Mouse (Mus musculus): ENCODE measurements around the gene Bloc1s3. TPM values are rescaled to one million over a fixed set of nuclear protein-coding genes. Genes with fewer than 3 reads are reported as not detected.

Gene Bloc1s3
- polyA plus RNA-seq, 1 experiment from 2014 or later, result 2.8 TPM

- H3K36me3 ChIP-seq (ENCODE audit: control insufficient read depth, insufficient read depth, low read length), result no peaks in the 10 kb centered on the region
- WGBS, result 75% methylated on average over 20 of the region's 20 CpGs
- no peaks in the 10 kb centered on the region for H3K9me3 ChIP-seq (ENCODE audit: control insufficient read depth, low read length)
- no peak overlapping the region for H3K27ac ChIP-seq (ENCODE audit: low read depth, low read length)
- peaks cover 7% of the 10 kb centered on the region for H3K27me3 ChIP-seq (ENCODE audit: control insufficient read depth, insufficient read depth, low read length)
- H3K4me2 ChIP-seq (ENCODE audit: low read depth, low read length), result no peak overlapping the region
- ATAC-seq (ENCODE audit: low read depth), result no peak
- H3K4me1 ChIP-seq (ENCODE audit: control insufficient read depth, insufficient read depth, low read length), result no peaks in the 10 kb centered on the region
- no peak overlapping the region for H3K4me3 ChIP-seq (ENCODE audit: low read depth, low read length)
- no peak overlapping the region for H3K9ac ChIP-seq (replicated peaks; ENCODE audit: low read depth, low read length)
Measured at GRCm38 (mm10) chr7:19495521-19496213, 12.5 kb downstream of the Bloc1s3 start.

GRCm38 (mm10) chr7:19494751-19495474 lies 13.3 kb downstream of the Bloc1s3 start:
- peaks cover 9% of the 10 kb centered on the region for H3K27me3 ChIP-seq (ENCODE audit: control insufficient read depth, insufficient read depth, low read length)
- WGBS, result 85% methylated on average over 25 of the region's 25 CpGs
- H3K9ac ChIP-seq (replicated peaks; ENCODE audit: low read depth, low read length), result no peak overlapping the region
- no peak overlapping the region for H3K27ac ChIP-seq (ENCODE audit: low read depth, low read length)
- no peaks in the 10 kb centered on the region for H3K36me3 ChIP-seq (ENCODE audit: control insufficient read depth, insufficient read depth, low read length)
- H3K4me2 ChIP-seq (ENCODE audit: low read depth, low read length), result no peak overlapping the region
- H3K4me3 ChIP-seq (ENCODE audit: low read depth, low read length), result no peak overlapping the region
- H3K9me3 ChIP-seq (ENCODE audit: control insufficient read depth, low read length), result no peaks in the 10 kb centered on the region
- no peaks in the 10 kb centered on the region for H3K4me1 ChIP-seq (ENCODE audit: control insufficient read depth, insufficient read depth, low read length)
- no peak for ATAC-seq (ENCODE audit: low read depth)

- peak overlapping the region; percentile 30; the same call in 1 of the 2 replicates for H3K4me2 ChIP-seq (ENCODE audit: low read depth, low read length)
- no peaks in the 10 kb centered on the region for H3K9me3 ChIP-seq (ENCODE audit: control insufficient read depth, low read length)
- H3K27ac ChIP-seq (ENCODE audit: low read depth, low read length), result no peak overlapping the region
- no peak for ATAC-seq (ENCODE audit: low read depth)
- no peaks in the 10 kb centered on the region for H3K4me1 ChIP-seq (ENCODE audit: control insufficient read depth, insufficient read depth, low read length)
- peaks cover 24% of the 10 kb centered on the region for H3K27me3 ChIP-seq (ENCODE audit: control insufficient read depth, insufficient read depth, low read length)
- WGBS, result 4% methylated on average over 24 of the region's 26 CpGs
- H3K4me3 ChIP-seq (ENCODE audit: low read depth, low read length), result no peak overlapping the region
- H3K9ac ChIP-seq (replicated peaks; ENCODE audit: low read depth, low read length), result no peak overlapping the region
- no peaks in the 10 kb centered on the region for H3K36me3 ChIP-seq (ENCODE audit: control insufficient read depth, insufficient read depth, low read length)
Measured at GRCm38 (mm10) chr7:19491731-19492130, 16.4 kb downstream of the Bloc1s3 start.

- H3K9me3 ChIP-seq (ENCODE audit: control insufficient read depth, low read length), result no peaks in the 10 kb centered on the region
- H3K4me2 ChIP-seq (ENCODE audit: low read depth, low read length), result peak overlapping the region; percentile 40
- H3K9ac ChIP-seq (replicated peaks; ENCODE audit: low read depth, low read length), result 0 out of 2 replicates have a peak overlapping the region, but pooled peaks have one; percentile 16
- H3K4me3 ChIP-seq (ENCODE audit: low read depth, low read length), result peak overlapping the region; percentile 18
- no peaks in the 10 kb centered on the region for H3K36me3 ChIP-seq (ENCODE audit: control insufficient read depth, insufficient read depth, low read length)
- WGBS, result 5% methylated on average over 31 of the region's 31 CpGs
- H3K27ac ChIP-seq (ENCODE audit: low read depth, low read length), result no peak overlapping the region
- H3K27me3 ChIP-seq (ENCODE audit: control insufficient read depth, insufficient read depth, low read length), result peaks cover 25% of the 10 kb centered on the region
- ATAC-seq (ENCODE audit: low read depth), result peak; percentile 85; the same call in 1 of the 2 replicates
- H3K4me1 ChIP-seq (ENCODE audit: control insufficient read depth, insufficient read depth, low read length), result no peaks in the 10 kb centered on the region
Measured at GRCm38 (mm10) chr7:19489525-19489924, 18.6 kb downstream of the Bloc1s3 start.

- no peak overlapping the region for H3K4me2 ChIP-seq (ENCODE audit: low read depth, low read length)
- no peak overlapping the region for H3K4me3 ChIP-seq (ENCODE audit: low read depth, low read length)
- WGBS, result 94% methylated on average over 7 of the region's 7 CpGs
- H3K9me3 ChIP-seq (ENCODE audit: control insufficient read depth, low read length), result no peaks in the 10 kb centered on the region
- H3K4me1 ChIP-seq (ENCODE audit: control insufficient read depth, insufficient read depth, low read length), result no peaks in the 10 kb centered on the region
- H3K36me3 ChIP-seq (ENCODE audit: control insufficient read depth, insufficient read depth, low read length), result no peaks in the 10 kb centered on the region
- no peak for ATAC-seq (ENCODE audit: low read depth)
- H3K27me3 ChIP-seq (ENCODE audit: control insufficient read depth, insufficient read depth, low read length), result peaks cover 25% of the 10 kb centered on the region
- H3K9ac ChIP-seq (replicated peaks; ENCODE audit: low read depth, low read length), result no peak overlapping the region
- no peak overlapping the region for H3K27ac ChIP-seq (ENCODE audit: low read depth, low read length)
Measured at GRCm38 (mm10) chr7:19486549-19486948, 21.6 kb downstream of the Bloc1s3 start.

- Histone ChIP-seq H3K4me1 (ENCODE audit: control insufficient read depth, insufficient read depth, low read length) (no peaks in the 10 kb centered on the region), H3K4me3 (ENCODE audit: low read depth, low read length) (no peak overlapping the region), H3K36me3 (ENCODE audit: control insufficient read depth, insufficient read depth, low read length) (no peaks in the 10 kb centered on the region), H3K4me2 (ENCODE audit: low read depth, low read length) (no peak overlapping the region), H3K9me3 (ENCODE audit: control insufficient read depth, low read length) (no peaks in the 10 kb centered on the region), H3K27ac (ENCODE audit: low read depth, low read length) (no peak overlapping the region), H3K9ac (replicated peaks; ENCODE audit: low read depth, low read length) (no peak overlapping the region), H3K27me3 (ENCODE audit: control insufficient read depth, insufficient read depth, low read length) (peaks cover 18% of the 10 kb centered on the region)
- no peak for ATAC-seq (ENCODE audit: low read depth)
- WGBS, result 92% methylated on average over 1 of the region's 1 CpGs
Measured at GRCm38 (mm10) chr7:19485488-19485887, 22.7 kb downstream of the Bloc1s3 start.

GRCm38 (mm10) chr7:19483281-19483680 lies 24.9 kb downstream of the Bloc1s3 start:
- Histone ChIP-seq H3K4me3 (ENCODE audit: low read depth, low read length) (no peak overlapping the region), H3K27me3 (ENCODE audit: control insufficient read depth, insufficient read depth, low read length) (peaks cover 4% of the 10 kb centered on the region; the same call in 1 of the 2 replicates), H3K9me3 (ENCODE audit: control insufficient read depth, low read length) (no peaks in the 10 kb centered on the region), H3K9ac (replicated peaks; ENCODE audit: low read depth, low read length) (no peak overlapping the region), H3K4me1 (ENCODE audit: control insufficient read depth, insufficient read depth, low read length) (no peaks in the 10 kb centered on the region), H3K4me2 (ENCODE audit: low read depth, low read length) (no peak overlapping the region), H3K27ac (ENCODE audit: low read depth, low read length) (no peak overlapping the region), H3K36me3 (ENCODE audit: control insufficient read depth, insufficient read depth, low read length) (no peaks in the 10 kb centered on the region)
- no peak for ATAC-seq (ENCODE audit: low read depth)
- 85% methylated on average over 8 of the region's 8 CpGs for WGBS

GRCm38 (mm10) chr7:19477624-19478384 lies 30.4 kb downstream of the Bloc1s3 start:
- no peaks in the 10 kb centered on the region for H3K4me1 ChIP-seq (ENCODE audit: control insufficient read depth, insufficient read depth, low read length)
- no peak for ATAC-seq (ENCODE audit: low read depth)
- H3K4me3 ChIP-seq (ENCODE audit: low read depth, low read length), result no peak overlapping the region
- H3K27ac ChIP-seq (ENCODE audit: low read depth, low read length), result no peak overlapping the region
- H3K27me3 ChIP-seq (ENCODE audit: control insufficient read depth, insufficient read depth, low read length), result peaks cover 10% of the 10 kb centered on the region
- no peaks in the 10 kb centered on the region for H3K9me3 ChIP-seq (ENCODE audit: control insufficient read depth, low read length)
- H3K36me3 ChIP-seq (ENCODE audit: control insufficient read depth, insufficient read depth, low read length), result no peaks in the 10 kb centered on the region
- no peak overlapping the region for H3K9ac ChIP-seq (replicated peaks; ENCODE audit: low read depth, low read length)
- WGBS, result 30% methylated on average over 14 of the region's 14 CpGs
- H3K4me2 ChIP-seq (ENCODE audit: low read depth, low read length), result no peak overlapping the region
